In the genomic region with DNA sequence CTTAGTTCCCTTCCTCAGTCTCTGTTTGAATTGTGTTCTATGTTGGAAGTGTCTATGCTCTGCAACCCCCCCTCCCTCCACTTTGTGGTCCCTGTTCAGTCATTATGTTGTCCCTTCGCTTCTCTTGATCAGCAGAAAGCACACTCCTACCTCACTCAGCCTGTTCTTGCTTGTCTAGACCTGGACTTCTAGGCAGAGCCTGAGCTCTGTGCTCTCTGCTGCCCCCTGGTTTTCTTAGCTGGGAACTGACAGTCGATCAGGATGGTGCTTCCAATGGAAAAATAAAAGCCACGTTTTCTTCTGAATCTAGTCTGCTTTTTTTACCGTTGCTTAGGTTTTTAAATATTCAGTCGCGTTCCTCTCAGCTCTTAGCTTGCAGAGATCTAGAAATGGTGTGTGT, we compare ENCODE assay signal across 8 mouse cellular contexts. TPM values are rescaled to one million over a fixed set of nuclear protein-coding genes. Genes with fewer than 3 reads are reported as not detected.
DNase-seq lines count a peak whose midpoint lies in the region; ATAC-seq and TF ChIP-seq lines count a peak whose summit lies in the region.

No protein-coding gene starts in this region.

- H3K9me3 ChIP-seq in limb, embryonic 13.5 days: no peaks in the 10 kb centered on the region
- no peaks in the 10 kb centered on the region for H3K9me3 ChIP-seq in stomach, postnatal 0 days (ENCODE audit: control insufficient read depth, low read length)

- H3K27ac ChIP-seq in gastrocnemius, adult 2 months: peak overlapping the region; percentile 48; the same call in 1 of the 2 replicates
- H3K27ac ChIP-seq in limb, embryonic 13.5 days: no peak overlapping the region
- H3K27ac ChIP-seq in stomach, postnatal 0 days (replicated peaks): no peak overlapping the region

- no peaks in the 10 kb centered on the region for H3K4me1 ChIP-seq in limb, embryonic 13.5 days
- H3K4me1 ChIP-seq in stomach, postnatal 0 days (replicated peaks; ENCODE audit: control insufficient read depth, insufficient read depth): no peaks in the 10 kb centered on the region

- H3K27me3 ChIP-seq in limb, embryonic 13.5 days: no peaks in the 10 kb centered on the region; the same call in 1 of the 2 replicates
- no peaks in the 10 kb centered on the region for H3K27me3 ChIP-seq in stomach, postnatal 0 days (ENCODE audit: control insufficient read depth, insufficient read depth, low read length)

- TF ChIP-seq CTCF in gastrocnemius, adult 2 months (IDR thresholded peaks at IDR 0.05): peak; percentile 92
- peak; percentile 97 for TF ChIP-seq CTCF in stomach, postnatal 0 days (IDR thresholded peaks at IDR 0.05; ENCODE audit: low read depth)

- DNase-seq in urinary bladder, adult 18-20 months (ENCODE audit: low spot score in 2 of 2): peak; percentile 40 to 66
- DNase-seq in urinary bladder, postnatal 10 days (ENCODE audit: low spot score): no peak
- peak; percentile 66 to 80 for DNase-seq in cerebellum, postnatal 4 days (ENCODE audit: low spot score in 2 of 2)
- peak; percentile 75 for DNase-seq in gastrocnemius, adult 2 months
- DNase-seq in kidney, adult 9 months: peak; percentile 82
- DNase-seq in natural killer cell, adult 2 months (ENCODE audit: low spot score in 2 of 2): peak; percentile 57 to 67
- peak; percentile 76 for DNase-seq in stomach, postnatal 0 days (ENCODE audit: low spot score)

- intact Hi-C loops in gastrocnemius, adult 2 months (cut with DNase I): no loop called here

- H3K36me3 ChIP-seq in limb, embryonic 13.5 days: peaks cover 15% of the 10 kb centered on the region
- peaks cover 2% of the 10 kb centered on the region; the same call in 1 of the 2 replicates for H3K36me3 ChIP-seq in stomach, postnatal 0 days (ENCODE audit: control insufficient read depth, insufficient read depth, low read length)

- H3K4me3 ChIP-seq in gastrocnemius, adult 2 months: peak overlapping the region; percentile 63
- no peak overlapping the region for H3K4me3 ChIP-seq in limb, embryonic 13.5 days
- H3K4me3 ChIP-seq in stomach, postnatal 0 days (ENCODE audit: low read depth, low read length): no peak overlapping the region

- no peak for TF ChIP-seq EP300 in stomach, postnatal 0 days (optimal IDR thresholded peaks at IDR 0.05)

- H3K4me2 ChIP-seq in limb, embryonic 13.5 days (replicated peaks): no peak overlapping the region
- H3K4me2 ChIP-seq in stomach, postnatal 0 days (replicated peaks; ENCODE audit: low read depth): 0 out of 2 replicates have a peak overlapping the region, but pooled peaks have one; percentile 8

- 8% methylated on average over 6 of the region's 6 CpGs for WGBS in limb, embryonic 13.5 days
- WGBS in stomach, postnatal 0 days: 8% methylated on average over 6 of the region's 6 CpGs

- peak; percentile 64 for ATAC-seq in limb, embryonic 13.5 days (ENCODE audit: low FRiP score, low read depth)
- ATAC-seq in stomach, postnatal 0 days (ENCODE audit: low FRiP score, low TSS enrichment): peak; percentile 69

- no peak overlapping the region for H3K9ac ChIP-seq in limb, embryonic 13.5 days
- no peak overlapping the region for H3K9ac ChIP-seq in stomach, postnatal 0 days (ENCODE audit: low read length)

RNA-seq across cellular contexts. Expression of gene Psors1c2, which starts 1.3 kb away (rescaled TPM):
- not detected for total RNA-seq in gastrocnemius, adult 2 months (2021)
- 1.9 TPM in 2 replicates for polyA plus RNA-seq in limb, embryonic 13.5 days (2015; fragmentation: Nextera tagmentation; extraction: Ambion mirVana)
- polyA plus RNA-seq in stomach, postnatal 0 days (2015; fragmentation: Nextera tagmentation; extraction: Ambion mirVana): 66.1 and 66.8 TPM in 2 replicates

RNA-seq across cellular contexts. Expression of gene Cchcr1, which starts 17.4 kb away (rescaled TPM):
- 1 to 10 TPM; 1.7 TPM for total RNA-seq in gastrocnemius, adult 2 months (2021)
- polyA plus RNA-seq in limb, embryonic 13.5 days (2015; fragmentation: Nextera tagmentation; extraction: Ambion mirVana): 20.9 and 22.1 TPM in 2 replicates
- polyA plus RNA-seq in stomach, postnatal 0 days (2015; fragmentation: Nextera tagmentation; extraction: Ambion mirVana): 7.1 and 7.4 TPM in 2 replicates

RNA-seq across cellular contexts. Expression of gene Cdsn, which starts 17.6 kb away (rescaled TPM):
- not detected for total RNA-seq in gastrocnemius, adult 2 months (2021)
- polyA plus RNA-seq in limb, embryonic 13.5 days (2015; fragmentation: Nextera tagmentation; extraction: Ambion mirVana): 0.06 and 0.11 TPM in 2 replicates
- 106 and 139 TPM in 2 replicates for polyA plus RNA-seq in stomach, postnatal 0 days (2015; fragmentation: Nextera tagmentation; extraction: Ambion mirVana)

RNA-seq across cellular contexts. Expression of gene Tcf19, which starts 17.7 kb away (rescaled TPM):
- total RNA-seq in gastrocnemius, adult 2 months (2021): 1 to 10 TPM in 1 of 2 experiments, under 1 TPM in 1; 0.73 to 1.0 TPM
- polyA plus RNA-seq in limb, embryonic 13.5 days (2015; fragmentation: Nextera tagmentation; extraction: Ambion mirVana): 68.6 and 70.6 TPM in 2 replicates
- polyA plus RNA-seq in stomach, postnatal 0 days (2015; fragmentation: Nextera tagmentation; extraction: Ambion mirVana): 32.7 and 34.5 TPM in 2 replicates

RNA-seq across cellular contexts. Expression of gene Pou5f1, which starts 28.5 kb away (rescaled TPM):
- total RNA-seq in gastrocnemius, adult 2 months (2021): not detected
- polyA plus RNA-seq in limb, embryonic 13.5 days (2015; fragmentation: Nextera tagmentation; extraction: Ambion mirVana): 0.23 TPM in 1 of 2 replicates, not detected in the other
- polyA plus RNA-seq in stomach, postnatal 0 days (2015; fragmentation: Nextera tagmentation; extraction: Ambion mirVana): not detected in 2 replicates

Comparison
In these comparisons a context has a peak if more than half of its experiments do, and no peak if none do; other contexts are left out.
1. RNA of gene Psors1c2, which starts 1.3 kb away (polyA plus RNA-seq): 66.1 to 66.8 TPM in stomach, postnatal 0 days; 1.9 TPM in limb, embryonic 13.5 days; every median in the first group is over 10 times any median in the second.
2. RNA of gene Cdsn, which starts 17.6 kb away (polyA plus RNA-seq): 106 to 139 TPM in stomach, postnatal 0 days; 0.06 to 0.11 TPM in limb, embryonic 13.5 days; every median in the first group is over 10 times any median in the second.